ENCODE assay signal across 7 mouse cellular contexts in genomic region chr6:84583841-84584782, GRCm38 (mm10). TPM values are rescaled to one million over a fixed set of nuclear protein-coding genes. Genes with fewer than 3 reads are reported as not detected.
A peak's percentile ranks its signal among the peaks of the same experiment; 100 is the strongest.
DNase-seq lines count a peak whose midpoint lies in the region; ATAC-seq and TF ChIP-seq lines count a peak whose summit lies in the region.

No protein-coding gene starts in this region.

- WGBS in heart, embryonic 15.5 days: 3% methylated on average over 48 of the region's 48 CpGs
- WGBS in limb, embryonic 12.5 days: 2% methylated on average over 48 of the region's 48 CpGs
- under 1% methylated on average over 48 of the region's 48 CpGs for WGBS in neural tube, embryonic 15.5 days

- H3K4me3 ChIP-seq in cortical plate, adult 2 months (ENCODE audit: insufficient read depth, low read length): peak overlapping the region; percentile 15; the same call in 1 of the 2 replicates
- H3K4me3 ChIP-seq in heart, embryonic 15.5 days: peak overlapping the region; percentile 54
- H3K4me3 ChIP-seq in limb, embryonic 12.5 days (replicated peaks): peak overlapping the region; percentile 76
- peak overlapping the region; percentile 33 for H3K4me3 ChIP-seq in neural tube, embryonic 15.5 days (replicated peaks)

- H3K9me3 ChIP-seq in heart, embryonic 15.5 days (replicated peaks): no peaks in the 10 kb centered on the region
- H3K9me3 ChIP-seq in limb, embryonic 12.5 days: no peaks in the 10 kb centered on the region
- no peaks in the 10 kb centered on the region for H3K9me3 ChIP-seq in neural tube, embryonic 15.5 days (replicated peaks)

- peak overlapping the region; percentile 31; the same call in 1 of the 2 replicates for H3K9ac ChIP-seq in heart, embryonic 15.5 days
- peak overlapping the region; percentile 93 for H3K9ac ChIP-seq in limb, embryonic 12.5 days (replicated peaks)
- H3K9ac ChIP-seq in neural tube, embryonic 15.5 days (replicated peaks): 0 out of 2 replicates have a peak overlapping the region, but pooled peaks have one; percentile 6

- no peaks in the 10 kb centered on the region for H3K36me3 ChIP-seq in heart, embryonic 15.5 days
- peaks cover 47% of the 10 kb centered on the region for H3K36me3 ChIP-seq in limb, embryonic 12.5 days
- no peaks in the 10 kb centered on the region for H3K36me3 ChIP-seq in neural tube, embryonic 15.5 days

- ATAC-seq in heart, embryonic 15.5 days (replicated peaks; ENCODE audit: insufficient number of reproducible peaks, insufficient read depth, low FRiP score, low read depth): 0 out of 2 replicates have a peak, but pooled peaks have one; percentile 20
- ATAC-seq in limb, embryonic 12.5 days (ENCODE audit: insufficient number of reproducible peaks, insufficient read depth, low FRiP score, low TSS enrichment, low read depth): peak; percentile 22; the same call in 1 of the 2 replicates
- ATAC-seq in neural tube, embryonic 15.5 days (ENCODE audit: low FRiP score): peak; percentile 26; the same call in 1 of the 2 replicates

- no peak for TF ChIP-seq POLR2A in cortical plate, adult 2 months (IDR thresholded peaks at IDR 0.05; ENCODE audit: extremely low read depth, insufficient read depth, low read length)

- no peak for TF ChIP-seq CTCF in cortical plate, adult 2 months (IDR thresholded peaks at IDR 0.05; ENCODE audit: extremely low read depth, insufficient read depth, low read length)

- peaks cover 98% of the 10 kb centered on the region for H3K27me3 ChIP-seq in heart, embryonic 15.5 days
- H3K27me3 ChIP-seq in limb, embryonic 12.5 days: peaks cover 32% of the 10 kb centered on the region
- H3K27me3 ChIP-seq in neural tube, embryonic 15.5 days (replicated peaks): peaks cover 95% of the 10 kb centered on the region

- peak overlapping the region; percentile 91 for H3K4me2 ChIP-seq in heart, embryonic 15.5 days
- peak overlapping the region; percentile 88 for H3K4me2 ChIP-seq in limb, embryonic 12.5 days
- H3K4me2 ChIP-seq in neural tube, embryonic 15.5 days: peak overlapping the region; percentile 94

- H3K4me1 ChIP-seq in cortical plate, adult 2 months (ENCODE audit: control insufficient read depth, insufficient read depth, low read length): 0 out of 2 replicates have a peak, but pooled peaks cover 3% of the 10 kb centered on the region
- H3K4me1 ChIP-seq in heart, embryonic 15.5 days (replicated peaks): peaks cover 77% of the 10 kb centered on the region
- H3K4me1 ChIP-seq in limb, embryonic 12.5 days (replicated peaks): peaks cover 67% of the 10 kb centered on the region
- H3K4me1 ChIP-seq in neural tube, embryonic 15.5 days: peaks cover 63% of the 10 kb centered on the region

- H3K27ac ChIP-seq in cortical plate, adult 2 months (ENCODE audit: insufficient read depth, low read length): no peak overlapping the region
- no peak overlapping the region for H3K27ac ChIP-seq in heart, embryonic 15.5 days
- peak overlapping the region; percentile 97 for H3K27ac ChIP-seq in limb, embryonic 12.5 days
- H3K27ac ChIP-seq in neural tube, embryonic 15.5 days (replicated peaks): no peak overlapping the region

- peak; percentile 55 for DNase-seq in R1 (ENCODE audit: low read depth, low spot score)
- no peak for DNase-seq in left cerebral cortex, adult 8-10 months (ENCODE audit: low spot score in 2 of 2)
- DNase-seq in cerebellum, postnatal 25 days: no peak

RNA-seq across cellular contexts. Expression of gene Cyp26b1, which starts 9.6 kb away (rescaled TPM):
- 1.7 and 1.8 TPM in 2 replicates for polyA plus RNA-seq in cortical plate, adult 2 months (2012; rRNA removed)
- 1.1 and 1.9 TPM in 2 replicates for polyA plus RNA-seq in heart, embryonic 15.5 days (2015; fragmentation: Nextera tagmentation; extraction: Ambion mirVana)
- polyA plus RNA-seq in limb, embryonic 12.5 days (2016; fragmentation: Nextera tagmentation; extraction: Ambion mirVana): 44.8 and 45.4 TPM in 2 replicates
- 10.2 and 11.6 TPM in 2 replicates for polyA plus RNA-seq in neural tube, embryonic 15.5 days (2015; fragmentation: Nextera tagmentation; extraction: Ambion mirVana)
- 1 to 10 TPM; 4.4 to 8.9 (median 6.2) TPM for total RNA-seq in left cerebral cortex, adult 8-10 months (2022)

Comparison
In these comparisons a context has a peak if more than half of its experiments do, and no peak if none do; other contexts are left out.
1. H3K4me3 ChIP-seq: peak in every context shown above with its lines; median percentile 76 in limb, embryonic 12.5 days; 54 in heart, embryonic 15.5 days; 33 in neural tube, embryonic 15.5 days; 15 in cortical plate, adult 2 months.
2. H3K9ac ChIP-seq: peak in every context shown above with its lines; median percentile 93 in limb, embryonic 12.5 days; 31 in heart, embryonic 15.5 days; 6 in neural tube, embryonic 15.5 days.